Comparison of ENCODE assay signal across 9 mouse cellular contexts in genomic region chr6:51510946-51511345, GRCm38 (mm10).
"Had no signal": no experiment of that assay in that cellular context is flagged by ENCODE, and none has a peak within 500 bp of the region (broad histone marks: within the 10 kb centered on the region; RNA-seq: fewer than 3 reads in every experiment).

No protein-coding gene starts in this region.

- DNase-seq: kidney, adult 11 months; kidney, adult 8-10 months; kidney, postnatal 10 days; kidney, postnatal 4 days; layer of hippocampus, postnatal 36 days; left cerebral cortex, postnatal 4 days; liver, postnatal 0 days; lung, embryonic 14.5 days; thymus, adult 18-20 months had no signal
